Mouse (Mus musculus): ENCODE results near the gene Sirpb1b. TPM values are rescaled to one million over a fixed set of nuclear protein-coding genes. Genes with fewer than 3 reads are reported as not detected.
"Not testable (repeated sequence)": the region's sequence is repeated elsewhere in the genome, so short reads cannot be mapped to it uniquely, and the experiment has no call there.

Sirpb1b gene
- not detected for total RNA-seq (2021)
- long read RNA-seq, experiment 1: 0 reads
- long read RNA-seq, experiment 2: 0 reads

DNA sequence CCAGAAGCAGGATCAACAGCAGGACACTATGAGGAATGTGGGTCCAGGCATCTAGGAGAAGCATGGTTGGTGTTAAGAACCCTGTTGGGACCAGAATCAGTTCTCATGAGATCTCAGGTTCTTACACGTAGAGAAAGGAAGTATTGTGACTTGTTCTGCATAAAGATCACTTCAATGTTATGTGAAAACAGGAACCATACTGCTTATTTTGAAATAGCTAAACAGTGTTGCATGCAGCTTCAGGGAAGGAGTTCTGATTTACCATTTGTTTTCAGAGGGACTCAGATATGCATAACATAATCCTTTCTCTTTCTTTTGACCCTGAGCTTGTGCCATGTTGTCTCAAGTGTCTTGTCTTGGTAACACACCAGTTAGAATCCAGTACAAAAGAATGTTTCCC is at the start of gene Sirpb1b:
Gene Sirpb1b, minus strand, starts transcription at position 179 of the 400 bp plus-strand sequence.
- DNase-seq: not testable (repeated sequence)

DNA sequence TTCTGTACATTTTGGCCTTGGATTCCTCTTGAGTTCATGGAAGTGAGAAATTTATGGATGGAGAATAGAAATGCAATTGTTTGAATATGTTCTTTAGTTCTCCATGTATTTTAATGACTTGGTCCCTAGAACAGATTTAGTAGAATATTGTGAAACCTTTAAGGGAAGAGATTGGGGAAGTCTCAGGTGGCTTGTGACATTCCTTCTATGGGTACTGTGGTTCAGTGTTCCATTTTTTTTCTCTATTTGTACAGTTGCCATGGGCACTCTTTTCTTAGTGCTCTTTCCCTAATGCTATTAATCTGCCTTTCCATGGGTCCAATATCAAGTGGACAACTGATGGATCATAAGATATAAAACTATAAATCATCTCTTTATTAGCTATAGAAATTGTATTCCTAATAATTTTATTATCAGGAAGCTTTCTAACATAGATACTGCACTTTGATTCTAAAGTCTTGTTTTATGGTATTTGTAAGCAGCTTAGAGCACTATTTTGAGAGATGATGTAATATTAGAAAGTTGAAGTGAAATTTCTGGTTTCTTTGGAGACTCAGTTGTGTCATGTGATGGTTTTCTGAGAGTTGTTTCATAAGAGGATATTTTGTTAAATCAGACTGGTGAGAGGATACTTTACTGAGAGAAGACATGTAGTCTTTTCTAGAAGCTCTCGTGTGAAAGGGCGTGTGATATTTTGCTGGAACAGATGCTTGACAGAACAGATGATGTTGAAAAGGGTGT is 15.7 kb upstream of the Sirpb1b start:
- DNase-seq: not testable (repeated sequence)

DNA sequence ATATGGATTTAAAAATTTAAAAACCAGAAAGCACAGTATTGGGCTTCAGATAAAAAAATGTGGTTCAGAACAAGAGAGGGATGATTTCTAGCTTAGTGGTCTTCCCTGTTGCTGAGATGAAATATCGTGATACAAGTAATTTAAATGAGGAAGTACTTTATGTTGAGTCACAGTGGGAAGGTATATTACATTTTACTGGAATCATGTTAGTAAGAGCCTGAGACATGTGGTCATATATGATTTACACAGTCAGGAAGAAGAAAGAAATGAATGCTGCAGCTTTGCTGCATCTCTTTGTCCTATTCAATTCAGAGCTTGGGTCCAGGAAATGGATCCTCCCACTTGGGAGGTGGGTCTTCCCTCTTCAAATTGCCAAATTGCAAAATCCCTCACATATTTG is 11.8 kb upstream of the Sirpb1b start:
- not testable (repeated sequence) for DNase-seq

DNA sequence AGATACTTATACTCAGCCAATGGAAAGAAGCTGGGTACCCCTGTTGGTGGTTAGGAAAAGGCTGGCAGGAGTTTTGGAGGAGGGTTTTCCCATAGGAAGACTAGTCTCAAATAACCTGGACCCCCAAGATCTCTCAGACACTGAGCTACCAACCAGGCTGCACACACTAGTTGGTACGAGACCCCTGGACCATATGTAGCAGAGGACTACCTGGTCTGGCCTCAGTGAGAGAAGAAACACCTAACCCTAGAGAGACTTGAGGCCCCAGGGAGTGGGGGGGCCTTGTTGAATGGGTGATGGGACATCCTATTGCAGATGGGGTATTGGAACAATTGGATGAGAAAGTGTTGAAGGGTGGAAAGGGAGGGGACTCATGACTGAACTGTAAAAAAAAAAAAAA is 8.6 kb upstream of the Sirpb1b start:
- no peak for DNase-seq

DNA sequence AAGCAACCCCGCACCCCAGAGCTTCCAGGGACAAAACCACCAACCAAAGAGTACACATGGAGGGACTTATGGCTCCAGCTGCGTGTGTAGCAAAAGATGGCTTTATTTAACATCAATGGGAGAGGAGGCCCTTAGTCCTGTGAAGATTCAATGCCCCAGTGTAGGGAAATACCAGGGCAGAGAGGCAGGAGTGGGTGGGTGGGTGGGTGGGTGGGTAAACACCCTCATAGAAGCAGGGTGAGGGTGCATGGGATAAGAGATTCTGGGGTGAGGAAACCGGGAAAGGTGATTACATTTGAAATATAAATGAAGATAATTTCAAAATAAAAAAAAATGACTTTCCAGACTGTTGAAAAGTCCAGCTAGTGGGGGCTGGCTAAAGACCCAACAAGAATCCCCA is 8.1 kb upstream of the Sirpb1b start:
- DNase-seq: not testable (repeated sequence)

DNA sequence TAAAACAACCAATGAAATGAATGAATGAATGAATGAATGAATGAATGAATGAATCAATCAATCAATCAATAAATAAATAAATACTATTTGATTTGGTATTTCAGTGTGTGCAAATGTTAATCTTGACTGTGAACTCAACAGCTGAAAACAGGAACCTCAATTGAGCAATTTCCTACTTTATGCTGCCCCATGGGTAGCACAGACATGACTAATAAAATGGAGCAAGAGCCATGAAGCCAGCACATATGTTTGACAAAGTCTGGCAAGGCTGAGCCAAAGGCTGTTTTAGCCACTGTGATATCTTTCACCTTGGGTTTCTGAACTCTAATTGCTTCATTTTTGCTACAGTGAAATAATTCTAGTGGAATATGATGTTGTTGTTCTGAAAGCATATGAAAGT is 1.6 kb upstream of the Sirpb1b start:
- not testable (repeated sequence) for DNase-seq

DNA sequence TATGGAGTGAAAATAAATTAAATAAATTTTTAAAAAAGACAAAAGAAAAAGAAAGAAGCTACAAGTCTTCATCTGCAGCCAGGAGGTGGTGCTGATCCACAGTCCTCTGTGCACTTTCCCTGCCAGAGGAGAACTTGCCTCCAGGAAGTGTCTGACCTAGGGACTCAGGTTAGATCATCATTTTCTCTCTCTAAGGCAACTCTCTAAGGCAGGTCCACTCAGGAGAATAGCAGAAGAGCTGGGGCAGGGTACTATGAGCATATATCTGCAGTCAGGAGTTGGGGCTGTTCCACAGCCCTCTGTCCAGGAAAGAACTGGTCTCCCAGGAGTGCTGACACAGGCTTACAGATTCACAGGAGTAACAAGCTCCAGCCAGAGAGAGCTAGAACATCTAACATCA is 46.3 kb downstream of the Sirpb1b start:
- DNase-seq: no peak

DNA sequence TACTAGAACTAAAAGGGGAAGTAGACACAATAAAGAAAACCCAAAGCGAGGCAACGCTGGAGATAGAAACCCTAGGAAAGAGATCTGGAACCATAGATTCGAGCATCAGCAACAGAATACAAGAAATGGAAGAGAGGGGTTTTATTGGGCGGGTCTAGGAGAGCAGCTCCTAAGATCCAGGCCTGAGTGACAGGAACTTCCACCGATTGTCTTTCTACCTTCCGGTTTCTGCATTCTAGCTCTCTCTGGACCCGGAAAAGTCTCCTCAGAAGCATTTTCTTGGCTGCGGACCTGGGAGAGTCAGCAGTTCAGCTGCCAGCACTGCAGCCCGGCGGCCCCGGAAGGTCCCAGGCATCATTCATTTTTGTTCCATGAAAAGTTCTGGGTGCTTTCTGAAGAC is 61.3 kb downstream of the Sirpb1b start:
- DNase-seq: not testable (repeated sequence)

DNA sequence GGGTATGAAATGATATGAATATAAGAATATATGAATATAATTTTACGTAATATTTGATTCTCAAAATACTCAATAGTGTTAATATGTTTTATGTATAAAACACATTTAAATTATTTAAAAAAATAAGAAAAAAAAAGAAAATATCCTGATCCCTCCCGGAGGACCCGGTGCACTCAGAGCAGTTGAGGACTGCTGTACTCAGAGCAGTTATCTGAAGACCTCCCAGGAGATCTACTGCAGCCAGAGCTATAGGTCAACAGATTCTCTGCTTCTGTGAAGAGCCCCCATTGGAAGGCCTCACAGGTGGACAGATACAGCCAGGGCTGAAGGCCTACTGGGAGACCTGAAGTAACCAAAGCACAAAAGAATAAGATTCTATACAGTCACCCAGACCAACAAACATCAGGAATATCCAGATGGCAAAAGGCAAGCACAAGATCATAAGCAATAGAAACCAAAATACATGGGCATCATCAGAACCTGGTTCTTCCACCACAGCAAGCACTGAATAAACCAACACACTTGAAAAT is 67.0 kb downstream of the Sirpb1b start:
- DNase-seq: not testable (repeated sequence)

DNA sequence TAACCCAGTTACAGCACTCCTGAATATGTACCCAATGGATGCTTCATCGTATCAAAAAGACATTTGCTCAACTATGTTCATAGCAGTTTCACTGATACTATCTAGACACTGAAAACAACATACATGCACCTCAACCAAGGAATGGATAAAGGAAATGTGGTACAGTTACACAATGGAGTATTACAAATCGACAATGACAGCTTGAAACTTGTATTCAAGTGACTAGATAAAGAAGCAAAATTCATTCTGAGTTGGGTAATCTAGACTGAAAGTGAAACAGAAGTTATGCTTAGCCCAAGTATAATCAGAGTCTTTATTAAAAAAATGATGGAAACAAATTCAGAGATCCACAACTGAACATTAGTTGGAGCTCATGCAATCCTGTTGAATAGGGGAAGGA is 100.0 kb downstream of the Sirpb1b start:
- DNase-seq: not testable (repeated sequence)

DNA sequence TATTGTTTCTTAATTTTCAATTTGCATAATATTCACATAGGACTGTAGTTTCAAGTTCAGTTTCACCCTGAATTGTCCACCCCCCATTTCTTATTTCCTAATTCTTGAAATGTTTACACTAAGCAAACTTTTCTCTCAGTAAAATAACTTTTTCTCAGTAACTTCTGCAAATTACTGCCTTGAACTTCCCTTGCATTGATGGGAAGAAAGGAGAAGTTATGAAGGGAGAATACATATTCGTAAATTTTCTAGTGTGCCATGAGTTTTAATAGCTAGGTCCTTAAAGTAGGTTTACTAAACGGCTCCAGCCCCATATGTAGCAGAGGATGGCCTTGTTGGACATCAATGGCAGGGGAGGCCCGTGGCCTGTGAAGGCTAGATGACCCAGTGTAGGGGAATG is 104.7 kb downstream of the Sirpb1b start:
- DNase-seq: not testable (repeated sequence)

Other genes with a start within 250 kb of the Sirpb1b start
- not detected for gene Gm9733, start 242.8 kb downstream of the Sirpb1b start, total RNA-seq (2021)
- not detected for gene Sirpb1a, start 148.5 kb downstream of the Sirpb1b start, total RNA-seq (2021)